Comparison of ENCODE assay signal across 15 mouse cellular contexts in the genomic region with DNA sequence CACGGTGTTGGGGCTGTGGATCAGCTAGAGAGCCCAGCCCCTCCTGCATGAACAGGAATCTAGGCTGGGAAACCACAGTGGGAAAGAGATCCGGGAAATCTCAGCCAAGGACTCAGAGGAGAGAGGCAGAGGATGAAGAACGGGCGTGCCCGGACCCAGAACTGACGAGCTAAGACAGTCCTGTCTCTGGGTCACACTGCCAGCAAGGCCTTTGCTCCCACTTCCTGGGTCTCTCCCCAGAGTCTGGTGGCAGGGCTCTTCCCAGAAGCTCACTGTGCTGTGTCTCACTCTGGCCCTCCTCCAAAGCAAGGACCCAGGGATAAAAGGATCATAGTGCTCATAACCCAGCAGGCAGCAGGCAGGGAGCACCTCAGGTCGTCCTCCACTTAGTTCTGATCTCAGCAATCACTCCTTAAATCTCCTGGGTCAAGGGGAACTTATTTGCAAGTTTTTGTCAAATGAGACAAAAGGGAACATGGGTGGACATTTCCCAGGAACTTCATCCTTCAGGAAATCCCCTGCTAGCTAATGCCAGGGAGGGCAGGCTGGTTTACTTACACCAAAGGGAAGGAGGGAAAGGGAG. TPM values are rescaled to one million over a fixed set of nuclear protein-coding genes. Genes with fewer than 3 reads are reported as not detected.
DNase-seq lines count a peak whose midpoint lies in the region; ATAC-seq lines count a peak whose summit lies in the region.
"Had no signal": no experiment of that assay in that cellular context is flagged by ENCODE, and none has a peak within 500 bp of the region (broad histone marks: within the 10 kb centered on the region; RNA-seq: fewer than 3 reads in every experiment).

No protein-coding gene starts in this region.

- H3K4me2 ChIP-seq in kidney, embryonic 14.5 days (replicated peaks; ENCODE audit: low read depth, low read length) = no peak overlapping the region
- no peak overlapping the region for H3K4me2 ChIP-seq in intestine, embryonic 15.5 days (replicated peaks)
- H3K4me2 ChIP-seq: neural tube, embryonic 12.5 days had no signal

- H3K9ac ChIP-seq in kidney, embryonic 14.5 days (ENCODE audit: low read depth, low read length) = 0 out of 2 replicates have a peak overlapping the region, but pooled peaks have one; percentile 34
- no peak overlapping the region for H3K9ac ChIP-seq in intestine, embryonic 15.5 days
- H3K9ac ChIP-seq: neural tube, embryonic 12.5 days had no signal

- peak overlapping the region; percentile 69 for H3K27ac ChIP-seq in kidney, embryonic 14.5 days (ENCODE audit: low read depth, low read length)
- peak overlapping the region; percentile 69 for H3K27ac ChIP-seq in intestine, embryonic 15.5 days
- H3K27ac ChIP-seq: neural tube, embryonic 12.5 days had no signal

- no peak for ATAC-seq in kidney, embryonic 14.5 days (ENCODE audit: low FRiP score, low TSS enrichment)
- no peak for ATAC-seq in intestine, embryonic 15.5 days

- H3K9me3 ChIP-seq in kidney, embryonic 14.5 days (ENCODE audit: control insufficient read depth, low read length) = no peaks in the 10 kb centered on the region
- H3K9me3 ChIP-seq in intestine, embryonic 15.5 days = no peaks in the 10 kb centered on the region; the same call in 1 of the 2 replicates
- H3K9me3 ChIP-seq: neural tube, embryonic 12.5 days had no signal

- no peaks in the 10 kb centered on the region for H3K36me3 ChIP-seq in kidney, embryonic 14.5 days (ENCODE audit: control insufficient read depth, insufficient read depth, low read length)
- H3K36me3 ChIP-seq in intestine, embryonic 15.5 days = no peaks in the 10 kb centered on the region
- H3K36me3 ChIP-seq: neural tube, embryonic 12.5 days had no signal

- H3K4me3 ChIP-seq in kidney, embryonic 14.5 days (ENCODE audit: low read length) = no peak overlapping the region
- no peak overlapping the region for H3K4me3 ChIP-seq in intestine, embryonic 15.5 days (replicated peaks)
- H3K4me3 ChIP-seq: layer of hippocampus, adult 2 months; neural tube, embryonic 12.5 days had no signal

- H3K4me1 ChIP-seq in kidney, embryonic 14.5 days (ENCODE audit: control insufficient read depth, insufficient read depth, low read length) = peaks cover 49% of the 10 kb centered on the region
- peaks cover 53% of the 10 kb centered on the region for H3K4me1 ChIP-seq in intestine, embryonic 15.5 days (replicated peaks)

- 62% methylated on average over 7 of the region's 7 CpGs for WGBS in kidney, embryonic 14.5 days
- WGBS in intestine, embryonic 15.5 days = 52% methylated on average over 7 of the region's 7 CpGs

- H3K27me3 ChIP-seq in kidney, embryonic 14.5 days (ENCODE audit: control insufficient read depth, insufficient read depth, low read length) = no peaks in the 10 kb centered on the region
- no peaks in the 10 kb centered on the region for H3K27me3 ChIP-seq in intestine, embryonic 15.5 days (replicated peaks)
- H3K27me3 ChIP-seq: neural tube, embryonic 12.5 days had no signal

- peak; percentile 43 for DNase-seq in adrenal gland, adult 2 months
- DNase-seq in adrenal gland, postnatal 25 days = no peak
- DNase-seq in kidney, adult 11 months = no peak
- peak; percentile 49 for DNase-seq in 3T3-L1 (ENCODE audit: low read depth, low spot score)
- no peak for DNase-seq in embryo, embryonic 11 days
- no peak for DNase-seq in T-cell, adult 2 months (ENCODE audit: low spot score)
- DNase-seq: adrenal gland, postnatal 14 days; cerebellum, adult 9-11 months; left cerebral cortex, postnatal 4 days; thymus, postnatal 4 days had no signal

RNA-seq across cellular contexts. Expression of a gene that starts 11.6 kb away (rescaled TPM):
- 10 to 100 TPM; 13.0 to 25.3 TPM for total RNA-seq in adrenal gland, adult 2 months (2021)
- 22.5 and 24.0 TPM in 2 replicates for polyA plus RNA-seq in adrenal gland, adult 2 months (2012; rRNA removed)
- 19.7 and 24.2 TPM in 2 replicates for total RNA-seq in adrenal gland, postnatal 25 days (2021)
- polyA plus RNA-seq in kidney, embryonic 14.5 days (2014; fragmentation: Nextera tagmentation; extraction: Ambion mirVana) = 4.8 and 6.0 TPM in 2 replicates
- polyA plus RNA-seq in intestine, embryonic 15.5 days (2015; fragmentation: Nextera tagmentation; extraction: Ambion mirVana) = 10.6 and 11.6 TPM in 2 replicates

RNA-seq across cellular contexts. Expression of a gene that starts 22.5 kb away (rescaled TPM):
- 10 to 100 TPM; 11.1 to 14.5 TPM for total RNA-seq in adrenal gland, adult 2 months (2021)
- polyA plus RNA-seq in adrenal gland, adult 2 months (2012; rRNA removed) = 24.4 and 41.9 TPM in 2 replicates
- 16.5 and 19.7 TPM in 2 replicates for total RNA-seq in adrenal gland, postnatal 25 days (2021)
- polyA plus RNA-seq in kidney, embryonic 14.5 days (2014; fragmentation: Nextera tagmentation; extraction: Ambion mirVana) = 22.4 and 22.7 TPM in 2 replicates
- polyA plus RNA-seq in intestine, embryonic 15.5 days (2015; fragmentation: Nextera tagmentation; extraction: Ambion mirVana) = 21.2 and 23.8 TPM in 2 replicates

RNA-seq across cellular contexts. Expression of a gene that starts 30.6 kb away (rescaled TPM):
- total RNA-seq in adrenal gland, adult 2 months (2021) = not detected
- not detected in 2 replicates for polyA plus RNA-seq in adrenal gland, adult 2 months (2012; rRNA removed)
- not detected in 2 replicates for total RNA-seq in adrenal gland, postnatal 25 days (2021)
- polyA plus RNA-seq in kidney, embryonic 14.5 days (2014; fragmentation: Nextera tagmentation; extraction: Ambion mirVana) = 0.26 TPM in 1 of 2 replicates, not detected in the other
- polyA plus RNA-seq in intestine, embryonic 15.5 days (2015; fragmentation: Nextera tagmentation; extraction: Ambion mirVana) = 0.20 TPM in 1 of 2 replicates, not detected in the other
- total RNA-seq: layer of hippocampus, adult 2 months; left cerebral cortex, postnatal 4 days; megakaryocyte, adult 5-6 weeks had no signal
- polyA plus RNA-seq: neural tube, embryonic 12.5 days had no signal

RNA-seq across cellular contexts. Expression of a gene that starts 33.1 kb away (rescaled TPM):
- total RNA-seq in adrenal gland, adult 2 months (2021) = 10 to 100 TPM in 1 of 2 experiments, 1 to 10 TPM in 1; 6.9 to 11.2 TPM
- 16.5 and 19.9 TPM in 2 replicates for polyA plus RNA-seq in adrenal gland, adult 2 months (2012; rRNA removed)
- total RNA-seq in adrenal gland, postnatal 25 days (2021) = 14.5 and 15.4 TPM in 2 replicates
- 10.5 and 14.6 TPM in 2 replicates for polyA plus RNA-seq in kidney, embryonic 14.5 days (2014; fragmentation: Nextera tagmentation; extraction: Ambion mirVana)
- polyA plus RNA-seq in intestine, embryonic 15.5 days (2015; fragmentation: Nextera tagmentation; extraction: Ambion mirVana) = 12.7 and 14.7 TPM in 2 replicates

RNA-seq across cellular contexts. Expression of a gene that starts 58.1 kb away (rescaled TPM):
- total RNA-seq in adrenal gland, adult 2 months (2021) = 10 to 100 TPM; 25.9 to 32.0 TPM
- polyA plus RNA-seq in adrenal gland, adult 2 months (2012; rRNA removed) = 53.9 and 70.6 TPM in 2 replicates
- total RNA-seq in adrenal gland, postnatal 25 days (2021) = 36.7 and 53.2 TPM in 2 replicates
- 5.7 and 7.5 TPM in 2 replicates for polyA plus RNA-seq in kidney, embryonic 14.5 days (2014; fragmentation: Nextera tagmentation; extraction: Ambion mirVana)
- polyA plus RNA-seq in intestine, embryonic 15.5 days (2015; fragmentation: Nextera tagmentation; extraction: Ambion mirVana) = 2.9 and 3.4 TPM in 2 replicates

Comparison
In these comparisons a context has a peak if more than half of its experiments do, and no peak if none do; other contexts are left out.
1. DNase-seq: peak in adrenal gland, adult 2 months (single experiment) and 3T3-L1 (single experiment); none in adrenal gland, postnatal 25 days (single experiment), kidney, adult 11 months (single experiment), embryo, embryonic 11 days (single experiment) and T-cell, adult 2 months (single experiment).